Mouse (Mus musculus): ENCODE measurements at regions not wholly inside any gene's neighbourhood (a gene's known extent, or its start where the extent isn't known, plus 50 kb on each side); places are given as distances from the start of the nearest gene placed in this dataset.
"Not testable (repeated sequence)": the region's sequence is repeated elsewhere in the genome, so short reads cannot be mapped to it uniquely, and the experiment has no call there.

GRCm38 (mm10) chr2:133748493-133748892, 196.5 kb downstream of the Bmp2 start:
- no peak for DNase-seq

GRCm38 (mm10) chr2:133749846-133750637, 198.1 kb downstream of the Bmp2 start:
- no peak for DNase-seq

GRCm38 (mm10) chr2:133754088-133754487, 202.1 kb downstream of the Bmp2 start:
- DNase-seq: no peak

GRCm38 (mm10) chr2:133761496-133761895, 209.5 kb downstream of the Bmp2 start:
- no peak for DNase-seq

GRCm38 (mm10) chr2:133768546-133768945, 216.6 kb downstream of the Bmp2 start:
- DNase-seq: no peak

- no peak for DNase-seq
These were observed 231.8 kb downstream of the Bmp2 start for GRCm38 (mm10) chr2:133783588-133784342.

GRCm38 (mm10) chr2:133791031-133791430, 239.1 kb downstream of the Bmp2 start:
- no peak for DNase-seq

- DNase-seq: peak; percentile 12
These were observed 241.3 kb downstream of the Bmp2 start for GRCm38 (mm10) chr2:133793293-133793692.

- peak; percentile 2 for DNase-seq
These were observed 250.7 kb downstream of the Bmp2 start for GRCm38 (mm10) chr2:133802666-133803065.

- DNase-seq: no peak
These were observed 269.5 kb downstream of the Bmp2 start for GRCm38 (mm10) chr2:133821418-133821817.

- DNase-seq: no peak
These were observed 277.4 kb downstream of the Bmp2 start for GRCm38 (mm10) chr2:133829406-133829805.

- no peak for DNase-seq
These were observed 298.5 kb downstream of the Bmp2 start for GRCm38 (mm10) chr2:133850485-133850884.

GRCm38 (mm10) chr2:133874982-133875381, 323.0 kb downstream of the Bmp2 start:
- DNase-seq: not testable (repeated sequence)

GRCm38 (mm10) chr2:133883682-133884081, 331.7 kb downstream of the Bmp2 start:
- DNase-seq: no peak

GRCm38 (mm10) chr2:133906269-133906668, 354.3 kb downstream of the Bmp2 start:
- no peak for DNase-seq
